Mouse (Mus musculus) ES-E14 (cell line): ENCODE measurements at regions not wholly inside any gene's neighbourhood (a gene's known extent, or its start where the extent isn't known, plus 50 kb on each side); places are given as distances from the start of the nearest gene placed in this dataset.
A peak's percentile ranks its signal among the peaks of the same experiment; 100 is the strongest.

Experiments
- DNase-seq: peaks from one replicate; pipeline ENCODE4 v3.0.0-alpha.2; 2013; ENCODE audit warnings: low read depth, low spot score
- H3K27ac ChIP-seq: 2 replicates; pipeline ENCODE4 v1.5.1; 2012; ENCODE audit warnings: low read depth, mild to moderate bottlenecking, low read length, moderate library complexity, mixed read lengths; ENCODE audit not compliant: poor library complexity, insufficient read depth, severe bottlenecking
- H3K36me3 ChIP-seq: 2 replicates; pipeline ENCODE4 v1.6.1; 2012; ENCODE audit warnings: mild to moderate bottlenecking, low read length, moderate library complexity, mixed read lengths; ENCODE audit not compliant: control insufficient read depth, poor library complexity, insufficient read depth, severe bottlenecking
- H3K4me1 ChIP-seq, 2 experiments: fragments of 150-350 bp in 1 of 2; sonication (generic) in 1 of 2; 2 replicates each; pipeline ENCODE4 v1.6.1; 2012; ENCODE audit warnings: low read length in 2 of 2, mild to moderate bottlenecking in 1 of 2, mixed read lengths in 1 of 2; ENCODE audit not compliant: control insufficient read depth in 2 of 2, insufficient read depth in 2 of 2, poor library complexity in 1 of 2
- H3K4me3 ChIP-seq, 2 experiments: fragments of 150-350 bp in 1 of 2; sonication (generic) in 1 of 2; 2 replicates each; pipeline ENCODE4 v1.5.1; 2012; ENCODE audit warnings: low read length in 2 of 2, low read depth in 1 of 2, mild to moderate bottlenecking in 1 of 2, mixed read lengths in 1 of 2; ENCODE audit not compliant: insufficient read depth in 1 of 2, poor library complexity in 1 of 2, severe bottlenecking in 1 of 2
- H3K9ac ChIP-seq: 2 replicates; pipeline ENCODE4 v1.6.1; 2012; ENCODE audit warnings: low read depth, mild to moderate bottlenecking, low read length, mixed read lengths; ENCODE audit not compliant: poor library complexity, insufficient read depth, severe bottlenecking
- H3K9me3 ChIP-seq: fragments of 150-350 bp; sonication (generic); 2 replicates; pipeline ENCODE4 v1.6.1; 2012; ENCODE audit warnings: low read depth, mild to moderate bottlenecking, low read length; ENCODE audit not compliant: control insufficient read depth, insufficient read depth
- CHD2 ChIP-seq: IDR thresholded peaks from 2 replicates; pipeline ENCODE4 v1.6.1; 2014; ENCODE audit warnings: mild to moderate bottlenecking, low read depth, low read length, inconsistent platforms
- HCFC1 ChIP-seq: IDR thresholded peaks from 2 replicates; pipeline ENCODE4 v1.6.1; 2012; ENCODE audit warnings: low read length, inconsistent platforms, borderline replicate concordance; ENCODE audit not compliant: insufficient read depth
- MAFK ChIP-seq: IDR thresholded peaks from 2 replicates; pipeline ENCODE4 v1.6.1; 2014; ENCODE audit warnings: mild to moderate bottlenecking, low read depth, low read length, inconsistent platforms; ENCODE audit not compliant: insufficient read depth
- ZC3H11A ChIP-seq: IDR thresholded peaks from 2 replicates; pipeline ENCODE4 v1.6.1; 2012; ENCODE audit warnings: low read depth, mild to moderate bottlenecking, inconsistent platforms, low read length, borderline replicate concordance
- ZNF384 ChIP-seq: IDR thresholded peaks from 2 replicates; pipeline ENCODE4 v1.6.1; 2012; ENCODE audit warnings: low read depth, low read length, inconsistent platforms
- in situ Hi-C, 2 experiments: fragments of 600-800 bp; cut with MboI; formaldehyde crosslinking; loops; one replicate each; pipeline ENCODE4 v1.15.1; 2025; ENCODE audit warnings: low sequenced_read_pairs in 2 of 2, inconsistent platforms in 1 of 2; ENCODE audit not compliant: unreplicated experiment in 2 of 2

- Histone ChIP-seq H3K9me3 (no peaks in the 10 kb centered on the region), H3K4me3 (no peak overlapping the region)
- in situ Hi-C loops, result no loop called here
Observed at GRCm38 (mm10) chr10:126620802-126621201, 280.4 kb downstream of the Atp23 start.

GRCm38 (mm10) chr10:126619970-126620369 lies 281.2 kb downstream of the Atp23 start:
- Histone ChIP-seq H3K4me3 (no peak overlapping the region), H3K4me1 (no peaks in the 10 kb centered on the region), H3K9me3 (no peaks in the 10 kb centered on the region), H3K27ac (no peak overlapping the region), H3K36me3 (no peaks in the 10 kb centered on the region), H3K9ac (no peak overlapping the region)
- peak; percentile 26 for DNase-seq
- in situ Hi-C loops, result no loop called here
- TF ChIP-seq MAFK (no peak), HCFC1 (no peak), ZNF384 (no peak), CHD2 (no peak), ZC3H11A (no peak)

More at GRCm38 (mm10) chr10:126620802-126621201, 280.4 kb downstream of the Atp23 start:
- Histone ChIP-seq H3K36me3 (no peaks in the 10 kb centered on the region), H3K27ac (no peak overlapping the region), H3K9ac (no peak overlapping the region), H3K4me1 (no peaks in the 10 kb centered on the region)
- no peak for DNase-seq
- no peak for TF ChIP-seq CHD2
- no peak for TF ChIP-seq MAFK
- no peak for TF ChIP-seq HCFC1
- no peak for TF ChIP-seq ZC3H11A
- no peak for TF ChIP-seq ZNF384

- no peak for DNase-seq
- no peaks in the 10 kb centered on the region for H3K4me1 ChIP-seq
- no peak overlapping the region for H3K9ac ChIP-seq
- H3K27ac ChIP-seq, result no peak overlapping the region
- in situ Hi-C loops, result no loop called here
- H3K4me3 ChIP-seq, result no peak overlapping the region
- TF ChIP-seq ZC3H11A (no peak), HCFC1 (no peak), MAFK (no peak), ZNF384 (no peak), CHD2 (no peak)
- H3K9me3 ChIP-seq, result no peaks in the 10 kb centered on the region
- H3K36me3 ChIP-seq, result no peaks in the 10 kb centered on the region
Observed at GRCm38 (mm10) chr10:126612226-126612625, 288.9 kb downstream of the Atp23 start.

- in situ Hi-C loops, result no loop called here
- Histone ChIP-seq H3K4me3 (no peak overlapping the region), H3K4me1 (no peaks in the 10 kb centered on the region), H3K27ac (no peak overlapping the region), H3K9me3 (no peaks in the 10 kb centered on the region), H3K9ac (no peak overlapping the region), H3K36me3 (no peaks in the 10 kb centered on the region)
- TF ChIP-seq HCFC1 (no peak), CHD2 (no peak), MAFK (no peak), ZNF384 (no peak), ZC3H11A (no peak)
- DNase-seq, result no peak
Observed at GRCm38 (mm10) chr10:126610506-126610905, 290.6 kb downstream of the Atp23 start.

- H3K9ac ChIP-seq, result no peak overlapping the region
- TF ChIP-seq CHD2, result no peak
- TF ChIP-seq MAFK, result no peak
- TF ChIP-seq HCFC1, result no peak
- TF ChIP-seq ZC3H11A, result no peak
- peaks cover 3% of the 10 kb centered on the region; the same call in 1 of the 2 replicates for H3K36me3 ChIP-seq
- H3K9me3 ChIP-seq, result no peaks in the 10 kb centered on the region; the same call in 1 of the 2 replicates
- H3K27ac ChIP-seq, result no peak overlapping the region
- in situ Hi-C loops, result no loop called here
- no peaks in the 10 kb centered on the region for H3K4me1 ChIP-seq
- no peak for DNase-seq
- H3K4me3 ChIP-seq, result no peak overlapping the region
Observed at GRCm38 (mm10) chr10:126599686-126600085, 301.5 kb downstream of the Atp23 start.
